Mouse (Mus musculus) frontal cortex, postnatal 10 days (tissue): ENCODE data around the gene Ikbip.

Experiments
- DNase-seq, 2 experiments: peaks; one replicate each; pipeline ENCODE4 v3.0.0; 2022; ENCODE audit warnings: low spot score in 2 of 2, mixed read lengths in 1 of 2

The Ikbip gene

DNA sequence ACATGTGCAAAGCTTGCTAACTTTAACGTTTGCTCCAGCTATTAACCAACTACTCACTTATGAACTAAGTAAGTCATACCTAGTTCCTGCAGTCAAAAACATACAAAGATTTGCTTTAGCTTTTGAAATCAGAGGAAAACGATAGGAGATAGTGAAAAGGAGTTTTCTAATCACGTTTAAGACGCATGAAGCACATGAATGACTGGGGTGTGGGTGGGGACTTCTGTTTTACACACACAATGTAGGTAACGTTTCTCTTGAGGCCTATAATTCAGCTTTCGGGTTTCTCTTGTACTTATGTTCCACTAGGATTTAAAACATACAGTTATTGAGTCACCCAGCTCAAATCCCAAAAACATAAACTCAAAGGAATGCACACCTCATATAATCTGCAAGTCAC lies 39.9 kb downstream of the Ikbip start:
- no peak for DNase-seq

DNA sequence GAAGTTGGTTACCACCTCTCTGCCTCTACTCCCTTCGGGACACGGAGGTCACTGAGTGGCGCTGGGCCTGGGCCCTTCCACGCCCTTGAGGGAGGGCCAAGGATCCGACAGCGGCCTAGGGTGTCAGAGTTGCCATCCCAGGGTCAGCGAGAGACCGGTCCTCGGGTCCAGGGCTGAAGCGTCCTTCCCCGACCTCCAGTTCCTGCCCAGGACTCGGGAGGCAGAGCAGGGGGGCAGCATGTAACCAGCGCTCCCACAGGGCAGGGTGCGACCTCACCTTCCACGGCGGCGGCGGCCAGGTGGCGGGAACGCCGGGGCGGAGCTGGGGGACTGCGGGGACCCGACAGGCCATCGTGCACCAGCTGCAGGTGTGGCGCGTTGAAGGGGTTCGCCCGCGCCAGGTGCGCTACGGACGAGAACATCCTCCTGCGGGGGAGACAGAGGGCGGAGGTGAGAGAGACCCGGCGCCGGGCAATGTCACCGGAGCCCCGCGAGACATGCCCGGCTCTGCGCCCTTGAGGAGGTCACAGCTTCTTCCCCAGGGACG lies 40.6 kb downstream of the Ikbip start:
- DNase-seq = peak in 1 of 2 experiments; percentile 19

- DNase-seq = peak; percentile 98
Measured at GRCm38 (mm10) chr10:91123828-91124822, 41.4 kb downstream of the Ikbip start, which contains the start of gene Slc25a3. TSS of gene Slc25a3 (minus strand) at chr10:91124059.

DNA sequence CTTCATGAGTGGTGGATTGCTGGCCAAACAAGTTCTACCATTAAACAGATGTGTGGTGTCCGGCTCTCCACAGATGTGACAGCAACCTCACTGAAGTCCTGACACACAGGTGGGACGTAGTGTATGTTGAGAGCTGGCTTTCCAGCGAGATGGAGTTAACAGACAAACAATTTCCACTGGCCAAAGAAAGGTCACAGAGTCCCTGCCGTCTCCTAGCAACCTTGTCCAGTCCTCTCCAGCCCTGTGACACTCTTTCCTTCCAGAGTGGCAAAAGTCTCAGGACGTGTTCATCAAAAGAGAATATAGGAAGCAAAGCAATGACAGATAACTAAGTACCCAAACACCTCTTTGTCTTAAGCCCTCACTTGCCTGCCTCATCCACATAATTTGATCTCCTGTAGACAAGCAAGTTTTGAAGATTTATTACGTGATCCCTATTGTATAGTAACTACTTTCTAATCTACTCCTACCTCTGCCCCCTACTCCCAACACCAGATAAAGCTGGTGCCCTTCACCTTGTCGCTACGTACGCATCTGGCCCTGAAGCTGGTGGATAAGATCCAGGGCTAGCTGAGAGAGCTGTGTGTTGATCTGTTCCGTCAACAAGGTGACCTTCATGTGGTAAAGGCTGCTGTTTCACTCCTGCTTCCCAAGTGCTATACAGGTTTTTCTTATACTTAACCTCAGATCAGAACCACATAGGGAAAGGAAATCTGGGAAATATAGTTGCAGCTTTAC lies 44.0 kb downstream of the Ikbip start:
- DNase-seq = no peak

- no peak for DNase-seq
Measured at GRCm38 (mm10) chr10:91127395-91127794, 44.7 kb downstream of the Ikbip start.

- DNase-seq = no peak
Measured at GRCm38 (mm10) chr10:91128551-91129160, 45.9 kb downstream of the Ikbip start.

DNA sequence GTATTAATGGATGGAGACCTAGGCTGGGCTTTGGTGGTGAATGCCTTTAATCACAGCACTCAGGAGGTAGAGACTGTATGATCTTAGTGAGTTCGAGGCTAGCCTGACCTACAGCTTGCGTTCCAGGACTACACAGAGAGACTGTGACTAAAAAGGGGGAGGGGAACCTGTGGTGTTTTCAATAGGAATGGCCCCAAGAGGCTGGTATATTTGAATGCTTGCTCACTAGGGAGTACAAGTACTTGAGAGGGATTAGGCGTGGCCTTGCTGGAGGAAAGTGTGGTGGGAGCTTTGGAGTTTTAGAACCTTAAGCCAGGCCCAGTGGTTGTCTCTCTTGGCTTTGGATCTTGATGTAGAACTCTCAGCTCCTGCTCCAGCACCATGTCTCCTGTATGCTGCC lies 48.1 kb downstream of the Ikbip start:
- DNase-seq = no peak

DNA sequence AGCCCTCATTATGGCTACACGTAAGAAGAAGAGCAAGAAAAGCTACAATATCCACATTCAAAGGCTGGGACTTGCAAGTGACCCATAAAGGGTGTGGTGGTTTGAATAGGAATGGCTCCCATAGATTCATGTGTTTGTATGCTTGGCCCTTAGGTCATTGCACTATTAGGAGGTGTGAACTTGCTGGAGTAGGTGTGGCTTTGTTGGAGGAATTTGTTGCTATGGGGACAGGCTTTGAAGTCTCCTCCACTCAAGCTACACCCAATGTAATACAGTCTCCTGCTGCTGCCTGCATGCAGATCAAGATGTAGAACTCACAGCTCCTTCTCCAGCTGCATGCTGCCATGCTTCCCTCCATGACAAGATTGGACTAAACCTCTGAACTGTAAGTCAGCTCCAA lies 48.8 kb downstream of the Ikbip start:
- no peak for DNase-seq

GRCm38 (mm10) chr10:91135302-91135972 lies 52.7 kb downstream of the Ikbip start:
- DNase-seq = no peak

- DNase-seq = no peak
Measured at GRCm38 (mm10) chr10:91137400-91137799, 54.7 kb downstream of the Ikbip start.

- DNase-seq = no peak
Measured at GRCm38 (mm10) chr10:91138317-91138716, 55.6 kb downstream of the Ikbip start.

DNA sequence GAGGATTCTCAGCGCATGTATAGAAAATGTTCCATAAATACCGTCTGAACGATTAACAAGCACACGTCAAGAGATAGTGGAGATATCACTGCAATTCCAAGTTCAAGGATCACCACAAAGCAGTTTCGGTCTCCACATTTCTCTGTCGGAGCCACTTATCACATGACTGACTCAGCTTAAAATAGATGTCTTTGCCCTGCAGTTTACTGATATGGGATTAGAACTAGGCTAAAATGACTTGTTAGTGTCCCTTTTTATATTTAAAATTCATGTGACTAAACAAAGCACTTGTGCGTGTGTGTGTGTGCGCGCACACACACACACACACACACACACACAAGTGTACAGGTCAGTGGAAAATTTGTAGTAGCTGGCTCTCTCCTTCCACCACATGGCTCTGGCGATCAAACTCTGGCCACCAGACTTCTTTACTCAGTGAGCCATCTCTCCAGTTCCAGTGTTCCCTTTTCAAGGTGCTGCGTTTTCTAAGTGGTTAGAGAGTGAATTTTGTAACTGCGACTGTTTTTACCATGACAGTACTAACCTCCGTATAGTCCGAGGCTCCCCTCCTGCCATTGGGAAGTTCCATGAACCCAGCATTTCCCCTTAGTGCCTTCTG lies 56.5 kb downstream of the Ikbip start:
- no peak for DNase-seq

DNA sequence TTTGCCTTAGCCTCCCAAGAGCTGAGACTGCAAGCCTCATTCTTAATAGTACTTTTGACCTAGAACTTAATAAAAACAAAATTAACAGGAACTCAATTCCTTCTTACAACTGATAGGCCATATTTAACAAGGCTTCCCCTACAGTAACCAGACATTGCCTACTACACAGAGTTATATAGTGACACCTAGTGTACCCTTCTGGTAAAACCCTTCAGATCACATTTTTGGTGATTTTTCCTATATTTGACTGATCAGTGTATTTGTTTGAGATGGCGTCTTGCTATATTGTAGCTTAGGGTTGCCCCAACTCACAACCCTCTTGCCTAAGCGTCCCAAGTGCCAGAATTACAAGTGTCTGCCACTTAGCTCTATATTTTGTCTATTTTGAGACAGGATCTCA lies 58.8 kb downstream of the Ikbip start:
- DNase-seq = no peak

GRCm38 (mm10) chr10:91142654-91143191 lies 60.0 kb downstream of the Ikbip start:
- DNase-seq = no peak

GRCm38 (mm10) chr10:91143313-91144230 lies 60.8 kb downstream of the Ikbip start:
- no peak for DNase-seq

GRCm38 (mm10) chr10:91145413-91145812 lies 62.7 kb downstream of the Ikbip start:
- no peak for DNase-seq
